14 mouse cellular contexts compared by ENCODE assay signal in genomic region chr6:126159279-126160066, GRCm38 (mm10). TPM values are rescaled to one million over a fixed set of nuclear protein-coding genes. Genes with fewer than 3 reads are reported as not detected.
A peak's percentile ranks its signal among the peaks of the same experiment; 100 is the strongest.
DNase-seq lines count a peak whose midpoint lies in the region; ATAC-seq and TF ChIP-seq lines count a peak whose summit lies in the region.
"Had no signal": no experiment of that assay in that cellular context is flagged by ENCODE, and none has a peak within 500 bp of the region (broad histone marks: within the 10 kb centered on the region; RNA-seq: fewer than 3 reads in every experiment).

No protein-coding gene starts in this region.

- no peaks in the 10 kb centered on the region for H3K79me2 ChIP-seq in liver, adult 2 months (ENCODE audit: control insufficient read depth, insufficient read depth, low read length)

- ATAC-seq in limb, embryonic 12.5 days (ENCODE audit: insufficient number of reproducible peaks, insufficient read depth, low FRiP score, low TSS enrichment, low read depth), result no peak
- ATAC-seq in midbrain, embryonic 14.5 days (ENCODE audit: low FRiP score, low TSS enrichment), result no peak
- ATAC-seq in hindbrain, embryonic 14.5 days (ENCODE audit: low FRiP score), result no peak
- ATAC-seq: liver, postnatal 0 days had no signal

- no peak for TF ChIP-seq POLR2A in liver, adult 2 months (IDR thresholded peaks at IDR 0.05; ENCODE audit: extremely low read depth, insufficient read depth, low read length)

- H3K27ac ChIP-seq in liver, adult 2 months (replicated peaks; ENCODE audit: insufficient read depth, low read depth, low read length), result peak overlapping the region; percentile 93
- H3K27ac ChIP-seq in limb, embryonic 12.5 days, result peak overlapping the region; percentile 25; the same call in 1 of the 2 replicates
- H3K27ac ChIP-seq in midbrain, embryonic 14.5 days (replicated peaks; ENCODE audit: low read depth, low read length), result no peak overlapping the region
- no peak overlapping the region for H3K27ac ChIP-seq in hindbrain, embryonic 14.5 days
- H3K27ac ChIP-seq: midbrain, embryonic 12.5 days had no signal

- H3K4me2 ChIP-seq in limb, embryonic 12.5 days, result no peak overlapping the region
- H3K4me2 ChIP-seq in midbrain, embryonic 14.5 days (ENCODE audit: low read length), result no peak overlapping the region
- H3K4me2 ChIP-seq in hindbrain, embryonic 14.5 days (replicated peaks), result no peak overlapping the region
- H3K4me2 ChIP-seq: midbrain, embryonic 12.5 days had no signal

- H3K27me3 ChIP-seq in liver, adult 2 months (ENCODE audit: control insufficient read depth, insufficient read depth, low read length), result no peaks in the 10 kb centered on the region
- 0 out of 2 replicates have a peak, but pooled peaks cover 3% of the 10 kb centered on the region for H3K27me3 ChIP-seq in limb, embryonic 12.5 days
- peaks cover 30% of the 10 kb centered on the region for H3K27me3 ChIP-seq in midbrain, embryonic 14.5 days (ENCODE audit: control insufficient read depth, insufficient read depth, low read length)
- H3K27me3 ChIP-seq in hindbrain, embryonic 14.5 days (ENCODE audit: control insufficient read depth, insufficient read depth, low read length), result peaks cover 34% of the 10 kb centered on the region

- peaks cover 4% of the 10 kb centered on the region; the same call in 1 of the 2 replicates for H3K9me3 ChIP-seq in limb, embryonic 12.5 days
- H3K9me3 ChIP-seq in midbrain, embryonic 14.5 days (ENCODE audit: control insufficient read depth, low read length), result no peaks in the 10 kb centered on the region
- H3K9me3 ChIP-seq in hindbrain, embryonic 14.5 days (ENCODE audit: control insufficient read depth, low read length), result peaks cover 6% of the 10 kb centered on the region; the same call in 1 of the 2 replicates
- H3K9me3 ChIP-seq: midbrain, embryonic 12.5 days had no signal

- no peak overlapping the region for H3K4me3 ChIP-seq in liver, adult 2 months (ENCODE audit: insufficient read depth, low read depth, low read length)
- no peak overlapping the region for H3K4me3 ChIP-seq in limb, embryonic 12.5 days (replicated peaks)
- no peak overlapping the region for H3K4me3 ChIP-seq in midbrain, embryonic 14.5 days (replicated peaks; ENCODE audit: low read depth, low read length)
- no peak overlapping the region for H3K4me3 ChIP-seq in hindbrain, embryonic 14.5 days (replicated peaks; ENCODE audit: low read length)
- H3K4me3 ChIP-seq: midbrain, embryonic 12.5 days had no signal

- peaks cover 27% of the 10 kb centered on the region for H3K4me1 ChIP-seq in liver, adult 2 months (ENCODE audit: control insufficient read depth, insufficient read depth, low read length)
- H3K4me1 ChIP-seq in limb, embryonic 12.5 days (replicated peaks), result peaks cover 90% of the 10 kb centered on the region
- H3K4me1 ChIP-seq in midbrain, embryonic 14.5 days (ENCODE audit: control insufficient read depth, insufficient read depth, low read length), result peaks cover 23% of the 10 kb centered on the region
- peaks cover 25% of the 10 kb centered on the region for H3K4me1 ChIP-seq in hindbrain, embryonic 14.5 days (replicated peaks; ENCODE audit: control insufficient read depth, insufficient read depth, low read length)

- peak overlapping the region; percentile 31 for H3K9ac ChIP-seq in liver, adult 2 months (ENCODE audit: low read depth, low read length)
- H3K9ac ChIP-seq in limb, embryonic 12.5 days (replicated peaks), result no peak overlapping the region
- H3K9ac ChIP-seq in midbrain, embryonic 14.5 days (replicated peaks; ENCODE audit: low read length), result no peak overlapping the region
- no peak overlapping the region for H3K9ac ChIP-seq in hindbrain, embryonic 14.5 days
- H3K9ac ChIP-seq: liver, postnatal 0 days; midbrain, embryonic 12.5 days had no signal

- DNase-seq in liver, adult 2 months (ENCODE audit: extremely low read depth, low read depth, low spot score), result peak; percentile 94
- no peak for DNase-seq in liver
- DNase-seq in heart, adult 9 months (ENCODE audit: low spot score in 2 of 2), result peak; percentile 78 to 89
- peak; percentile 32 for DNase-seq in heart, postnatal 4 days
- DNase-seq in midbrain, embryonic 14.5 days, result no peak
- DNase-seq in thymus, adult 18-20 months, result no peak
- DNase-seq in hindbrain, embryonic 14.5 days (ENCODE audit: low spot score), result no peak
- DNase-seq: cerebellum, adult 8-10 months; liver, postnatal 0 days; spleen, adult 18-20 months; thymus, adult 2 months had no signal

- H3K36me3 ChIP-seq in liver, adult 2 months (ENCODE audit: control insufficient read depth, insufficient read depth, low read length), result no peaks in the 10 kb centered on the region
- 0 out of 2 replicates have a peak, but pooled peaks cover 7% of the 10 kb centered on the region for H3K36me3 ChIP-seq in limb, embryonic 12.5 days
- no peaks in the 10 kb centered on the region for H3K36me3 ChIP-seq in midbrain, embryonic 14.5 days (ENCODE audit: control insufficient read depth, insufficient read depth, low read length)
- H3K36me3 ChIP-seq in hindbrain, embryonic 14.5 days (replicated peaks; ENCODE audit: control insufficient read depth, insufficient read depth), result no peaks in the 10 kb centered on the region
- H3K36me3 ChIP-seq: midbrain, embryonic 12.5 days had no signal

- WGBS in liver, adult 2 months, result 28% methylated on average over 13 of the region's 13 CpGs
- WGBS in limb, embryonic 12.5 days, result 80% methylated on average over 13 of the region's 13 CpGs
- 87% methylated on average over 13 of the region's 13 CpGs for WGBS in midbrain, embryonic 14.5 days
- 85% methylated on average over 13 of the region's 13 CpGs for WGBS in hindbrain, embryonic 14.5 days

- TF ChIP-seq CTCF in liver, adult 2 months (IDR thresholded peaks at IDR 0.05; ENCODE audit: low read depth, low read length), result no peak

RNA-seq across cellular contexts. Expression of gene Ntf3, which starts 7.2 kb away (rescaled TPM):
- total RNA-seq in liver, adult 2 months (2014; rRNA removed), result 1.1 and 1.3 TPM in 2 replicates
- polyA plus RNA-seq in liver, adult 2 months (2012; rRNA removed), result 0.33 and 0.57 TPM in 2 replicates
- total RNA-seq in heart, postnatal 4 days (2021), result 1 to 10 TPM; 3.1 to 3.2 TPM
- polyA plus RNA-seq in limb, embryonic 12.5 days (2016; fragmentation: Nextera tagmentation; extraction: Ambion mirVana), result 27.6 and 29.5 TPM in 2 replicates
- polyA plus RNA-seq in midbrain, embryonic 14.5 days (2014; fragmentation: Nextera tagmentation; extraction: Ambion mirVana), result 1.4 and 1.8 TPM in 2 replicates
- 3.0 and 3.4 TPM in 2 replicates for polyA plus RNA-seq in hindbrain, embryonic 14.5 days (2014; fragmentation: Nextera tagmentation; extraction: Ambion mirVana)
- total RNA-seq: neutrophil, adult 5-6 weeks had no signal

Comparison
In these comparisons a context has a peak if more than half of its experiments do, and no peak if none do; other contexts are left out.
1. DNase-seq: peak in liver, adult 2 months (single experiment), heart, adult 9 months (2 of 2) and heart, postnatal 4 days (single experiment); none in liver (single experiment), midbrain, embryonic 14.5 days (single experiment), thymus, adult 18-20 months (0 of 2) and hindbrain, embryonic 14.5 days (single experiment).
2. H3K27ac ChIP-seq: peak in liver, adult 2 months (single experiment) and limb, embryonic 12.5 days (single experiment); none in midbrain, embryonic 14.5 days (single experiment) and hindbrain, embryonic 14.5 days (single experiment).